Mouse (Mus musculus) intestine, embryonic 14.5 days (tissue): ENCODE measurements around the gene Agbl4. TPM values are rescaled to one million over a fixed set of nuclear protein-coding genes. Genes with fewer than 3 reads are reported as not detected.

Source experiments
- ATAC-seq: fragments of 200-750 bp; cut with Nextera tagmentation; replicated peaks from 2 replicates; pipeline ENCODE4 v1.8.0; 2017; ENCODE audit warnings: low read depth, moderate number of reproducible peaks, moderate TSS enrichment, moderate library complexity; ENCODE audit not compliant: low FRiP score, low TSS enrichment
- DNase-seq: peaks from one replicate; pipeline ENCODE4 v3.0.0-alpha.2; 2018; ENCODE audit warnings: low spot score
- H3K27ac ChIP-seq: fragments of 300-500 bp; sonication (generic); 2 replicates; pipeline ENCODE4 v1.5.1; 2014; ENCODE audit warnings: low read depth, mild to moderate bottlenecking, control low read depth
- H3K27me3 ChIP-seq: fragments of 300-500 bp; sonication (generic); replicated peaks from 2 replicates; pipeline ENCODE4 v1.6.1; 2014; ENCODE audit warnings: low read length, control low read depth; ENCODE audit not compliant: control insufficient read depth, insufficient read depth
- H3K36me3 ChIP-seq: fragments of 300-500 bp; sonication (generic); 2 replicates; pipeline ENCODE4 v1.6.1; 2014; ENCODE audit warnings: low read length, control low read depth; ENCODE audit not compliant: control insufficient read depth, insufficient read depth
- H3K4me1 ChIP-seq: fragments of 300-500 bp; sonication (generic); replicated peaks from 2 replicates; pipeline ENCODE4 v1.6.1; 2014; ENCODE audit warnings: low read length, control low read depth, mixed read lengths; ENCODE audit not compliant: control insufficient read depth, insufficient read depth
- H3K4me2 ChIP-seq: fragments of 300-500 bp; sonication (generic); 2 replicates; pipeline ENCODE4 v1.6.1; 2014; ENCODE audit warnings: low read length
- H3K4me3 ChIP-seq: fragments of 300-500 bp; sonication (generic); 2 replicates; pipeline ENCODE4 v1.5.1; 2014; ENCODE audit warnings: low read depth, low read length, control low read depth, mixed read lengths
- H3K9ac ChIP-seq: fragments of 300-500 bp; sonication (generic); 2 replicates; pipeline ENCODE4 v1.6.1; 2014; ENCODE audit warnings: mild to moderate bottlenecking, low read length
- H3K9me3 ChIP-seq: fragments of 300-500 bp; sonication (generic); 2 replicates; pipeline ENCODE4 v1.6.1; 2016; ENCODE audit warnings: low read length, control low read depth; ENCODE audit not compliant: control insufficient read depth
- WGBS: fragments of 180-500 bp; shearing (Covaris S2); extraction: QIAGEN DNeasy Blood & Tissue Kit; methylation state at CpG from one replicate; pipeline ENCODE4 v1.1.7; 2014; 5-methylcytosine and 5-hydroxymethylcytosine counted together
- polyA plus RNA-seq: library from polyadenylated mRNA; unstranded; fragments of >200 nt; fragmentation: Nextera tagmentation; extraction: Ambion mirVana; gene quantifications from 2 replicates; pipeline ENCODE4 v1.2.1, GENCODE M21; 2014

Gene Agbl4
- polyA plus RNA-seq, 1 experiment from 2014 or later, result 0.39 TPM

DNA sequence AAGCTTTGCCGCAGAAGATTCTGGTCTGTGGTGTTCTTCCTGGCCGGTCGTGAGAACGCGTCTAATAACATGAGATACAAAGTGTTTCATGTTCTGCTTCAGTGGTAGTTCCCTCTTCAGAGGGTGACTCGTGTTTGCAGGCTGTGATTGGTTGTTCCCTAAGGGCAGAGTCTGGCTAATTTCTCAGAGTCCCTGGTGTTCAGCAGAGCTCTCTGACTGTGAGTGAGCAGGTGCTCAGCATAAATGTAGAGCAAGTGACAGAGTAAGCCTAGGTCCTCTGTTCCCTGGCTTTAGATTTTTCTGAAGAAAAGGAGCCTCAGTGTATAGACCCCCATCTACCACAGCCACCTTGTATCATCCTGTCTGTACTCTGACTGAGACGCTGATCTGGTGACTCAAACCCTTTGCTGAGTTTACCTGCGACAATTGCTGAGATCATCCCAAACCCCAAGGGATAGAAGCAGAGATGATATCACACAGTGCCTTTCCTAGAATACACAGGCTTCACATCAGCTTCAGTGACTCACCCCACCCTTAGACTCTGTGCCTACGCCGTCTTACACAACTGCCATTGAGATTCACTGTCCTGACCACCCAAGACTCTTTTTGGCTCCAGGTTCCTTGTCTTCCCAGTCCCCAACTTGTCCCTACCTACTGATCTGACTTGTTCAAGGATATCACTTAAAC, 1179.8 kb downstream of the Agbl4 start:
- Histone ChIP-seq H3K27ac (no peak overlapping the region), H3K27me3 (no peaks in the 10 kb centered on the region), H3K4me1 (peaks cover 6% of the 10 kb centered on the region; the same call in 1 of the 2 replicates), H3K36me3 (no peaks in the 10 kb centered on the region), H3K9me3 (no peaks in the 10 kb centered on the region), H3K9ac (no peak overlapping the region), H3K4me3 (no peak overlapping the region), H3K4me2 (no peak overlapping the region)
- DNase-seq, result no peak
- WGBS, result 82% methylated on average over 10 of the region's 10 CpGs
- no peak for ATAC-seq

- 49% methylated on average over 4 of the region's 4 CpGs for WGBS
- no peaks in the 10 kb centered on the region for H3K27me3 ChIP-seq
- 0 out of 2 replicates have a peak, but pooled peaks have one; percentile 47 for ATAC-seq
Observed at GRCm38 (mm10) chr4:111579115-111579862, 1181.8 kb downstream of the Agbl4 start.

DNA sequence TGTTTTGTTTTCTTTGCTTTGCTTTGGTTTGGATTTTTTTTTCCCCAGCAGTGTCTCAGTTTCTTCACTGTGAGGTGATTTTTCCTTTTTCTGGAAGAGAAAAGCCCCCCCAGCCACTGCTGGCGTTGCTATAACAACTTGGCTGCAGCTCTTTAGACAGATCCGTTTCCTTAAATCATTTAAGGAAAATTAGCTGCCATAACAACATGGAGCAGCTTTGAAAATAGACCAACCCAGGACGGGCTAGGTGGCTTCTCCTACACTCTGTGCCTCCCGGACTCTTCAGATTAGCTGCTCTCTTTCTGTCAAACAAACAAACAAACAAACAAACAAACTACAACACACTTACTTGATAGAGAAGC, 1182.4 kb downstream of the Agbl4 start:
- H3K9me3 ChIP-seq, result no peaks in the 10 kb centered on the region

More at GRCm38 (mm10) chr4:111579115-111579862, 1181.8 kb downstream of the Agbl4 start:
- Histone ChIP-seq H3K4me3 (no peak overlapping the region), H3K4me1 (peaks cover 6% of the 10 kb centered on the region; the same call in 1 of the 2 replicates), H3K9ac (no peak overlapping the region), H3K4me2 (no peak overlapping the region), H3K9me3 (no peaks in the 10 kb centered on the region), H3K27ac (no peak overlapping the region), H3K36me3 (no peaks in the 10 kb centered on the region)
- no peak for DNase-seq

GRCm38 (mm10) chr4:111580239-111580638, 1182.8 kb downstream of the Agbl4 start:
- Histone ChIP-seq H3K27ac (no peak overlapping the region), H3K36me3 (no peaks in the 10 kb centered on the region), H3K9ac (no peak overlapping the region), H3K9me3 (no peaks in the 10 kb centered on the region), H3K4me2 (no peak overlapping the region), H3K4me3 (no peak overlapping the region), H3K4me1 (peaks cover 6% of the 10 kb centered on the region; the same call in 1 of the 2 replicates), H3K27me3 (no peaks in the 10 kb centered on the region)
- WGBS, result 88% methylated on average over 1 of the region's 1 CpGs
- DNase-seq, result no peak
- no peak for ATAC-seq

More for the DNA sequence above, 1182.4 kb downstream of the Agbl4 start:
- DNase-seq (no peak), ATAC-seq (no peak)
- Histone ChIP-seq H3K4me3 (no peak overlapping the region), H3K27me3 (no peaks in the 10 kb centered on the region), H3K4me2 (no peak overlapping the region), H3K36me3 (no peaks in the 10 kb centered on the region), H3K27ac (no peak overlapping the region), H3K9ac (no peak overlapping the region), H3K4me1 (peaks cover 6% of the 10 kb centered on the region; the same call in 1 of the 2 replicates)
- WGBS, result 33% methylated on average over 4 of the region's 4 CpGs

GRCm38 (mm10) chr4:111583562-111584237, 1186.2 kb downstream of the Agbl4 start:
- peaks cover 6% of the 10 kb centered on the region; the same call in 1 of the 2 replicates for H3K4me1 ChIP-seq
- H3K4me3 ChIP-seq, result no peak overlapping the region
- H3K27me3 ChIP-seq, result no peaks in the 10 kb centered on the region
- no peak overlapping the region for H3K27ac ChIP-seq
- H3K9ac ChIP-seq, result no peak overlapping the region
- 67% methylated on average over 10 of the region's 10 CpGs for WGBS
- H3K36me3 ChIP-seq, result no peaks in the 10 kb centered on the region
- no peak overlapping the region for H3K4me2 ChIP-seq
- ATAC-seq, result no peak
- no peak for DNase-seq
- H3K9me3 ChIP-seq, result no peaks in the 10 kb centered on the region

GRCm38 (mm10) chr4:111584286-111584685, 1186.8 kb downstream of the Agbl4 start:
- no peak for ATAC-seq
- Histone ChIP-seq H3K9me3 (no peaks in the 10 kb centered on the region), H3K9ac (no peak overlapping the region), H3K27ac (no peak overlapping the region), H3K36me3 (no peaks in the 10 kb centered on the region), H3K4me1 (peaks cover 6% of the 10 kb centered on the region; the same call in 1 of the 2 replicates), H3K4me2 (no peak overlapping the region), H3K4me3 (no peak overlapping the region), H3K27me3 (no peaks in the 10 kb centered on the region)
- DNase-seq, result no peak
- WGBS, result 72% methylated on average over 7 of the region's 7 CpGs

DNA sequence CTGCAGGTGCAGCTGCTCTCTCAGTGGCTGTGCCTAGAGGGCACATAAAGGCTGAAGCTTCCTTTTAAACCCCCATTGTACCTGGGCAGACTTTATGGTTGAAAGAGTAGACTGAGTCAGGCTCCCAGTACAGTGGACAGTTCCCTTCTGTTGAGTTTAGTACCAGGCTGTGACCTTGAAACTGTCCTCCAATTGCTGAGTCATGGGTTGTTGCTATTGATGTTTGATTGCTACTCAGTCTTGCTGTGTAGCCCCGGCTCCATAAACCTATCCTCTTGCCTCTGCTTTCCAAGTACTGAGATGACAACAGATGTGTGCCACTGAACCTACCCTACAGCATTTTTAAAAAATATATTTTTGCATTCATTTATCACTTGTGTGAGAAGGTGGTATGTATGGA, 1190.8 kb downstream of the Agbl4 start:
- Histone ChIP-seq H3K9ac (no peak overlapping the region), H3K4me2 (no peak overlapping the region), H3K4me3 (no peak overlapping the region), H3K27ac (no peak overlapping the region), H3K36me3 (no peaks in the 10 kb centered on the region), H3K27me3 (no peaks in the 10 kb centered on the region), H3K9me3 (no peaks in the 10 kb centered on the region), H3K4me1 (no peaks in the 10 kb centered on the region)
- DNase-seq, result no peak
- ATAC-seq, result no peak
- WGBS, result 89% methylated on average over 1 of the region's 1 CpGs

DNA sequence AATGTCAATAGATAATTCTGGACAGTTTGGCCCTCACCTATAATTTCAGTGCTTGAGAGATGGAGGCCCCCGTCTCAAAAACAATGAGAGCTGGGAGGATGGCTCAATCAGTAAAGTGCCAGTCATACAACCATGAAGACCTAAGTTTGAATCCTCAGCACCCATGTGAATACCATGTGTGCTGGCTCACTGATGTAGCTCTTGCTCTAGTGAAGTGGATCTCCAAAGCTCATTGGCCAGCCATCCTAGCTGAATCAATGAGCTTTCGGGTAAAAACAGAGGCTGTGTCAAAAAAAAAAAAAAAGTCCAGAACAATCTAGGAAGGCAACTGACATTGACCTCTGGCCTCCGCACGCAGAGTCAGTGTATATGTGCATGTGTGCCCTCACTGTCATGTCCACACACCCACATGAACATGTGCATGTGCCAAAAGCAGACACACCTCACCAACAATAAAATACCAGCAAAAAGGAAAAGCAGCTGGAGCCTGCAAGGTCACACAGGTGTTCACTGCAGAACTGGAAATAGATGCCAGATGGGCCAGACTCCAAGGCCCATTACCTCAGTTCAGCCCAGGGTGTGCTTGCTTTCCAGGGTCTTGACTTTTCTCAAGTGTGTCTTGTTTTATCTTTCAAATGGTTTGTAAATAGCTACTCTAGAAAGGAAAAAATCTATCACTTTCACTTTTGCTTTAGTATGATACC, 1192.2 kb downstream of the Agbl4 start:
- no peaks in the 10 kb centered on the region for H3K27me3 ChIP-seq
- no peak for DNase-seq

More for the DNA sequence above, 1192.2 kb downstream of the Agbl4 start:
- Histone ChIP-seq H3K27ac (no peak overlapping the region), H3K4me2 (no peak overlapping the region), H3K9ac (no peak overlapping the region), H3K4me1 (no peaks in the 10 kb centered on the region), H3K36me3 (no peaks in the 10 kb centered on the region), H3K9me3 (no peaks in the 10 kb centered on the region), H3K4me3 (no peak overlapping the region)
- 80% methylated on average over 4 of the region's 4 CpGs for WGBS
- ATAC-seq, result no peak
